Mouse (Mus musculus) adrenal gland, postnatal 36 days (tissue): Measurements from ENCODE around the gene Calhm3. TPM values are rescaled to one million over a fixed set of nuclear protein-coding genes. Genes with fewer than 3 reads are reported as not detected.

Experiments used
- DNase-seq, 2 experiments: peaks; one replicate each; pipeline ENCODE4 v3.0.0; 2021; ENCODE audit warnings: mixed read lengths in 1 of 2
- long read RNA-seq, 2 experiments: library from polyadenylated mRNA; stranded (forward); transcript quantifications; one replicate each; pipeline ENCODE4 v2.0.0; 2021; ENCODE audit warnings: borderline sequencing depth in 2 of 2
- total RNA-seq, 2 experiments: library from RNA; stranded (reverse); gene quantifications; 2 replicates each; pipeline ENCODE4 v1.2.3; 2021

Gene Calhm3
- total RNA-seq: not detected
- long read RNA-seq, experiment 1: 0 reads
- long read RNA-seq, experiment 2: 0 reads

DNA sequence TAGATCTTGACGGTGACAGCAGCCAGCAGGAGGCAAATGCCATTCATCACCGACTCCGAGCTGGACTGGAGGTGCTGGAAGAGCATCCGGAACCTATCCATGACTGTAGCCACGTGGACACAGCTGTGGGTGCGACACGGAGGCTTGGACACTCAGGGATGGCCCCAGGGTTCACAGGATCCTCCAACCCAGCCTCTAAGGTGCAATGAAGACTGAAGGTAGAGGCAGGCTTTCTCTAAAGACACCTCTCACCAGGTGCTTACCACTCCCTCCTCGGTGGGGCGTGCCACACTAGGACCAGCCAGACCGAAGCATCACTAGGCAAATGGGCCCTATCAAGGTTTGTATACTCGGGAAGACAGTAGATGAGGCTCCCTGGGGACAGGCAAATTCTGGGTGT is at the start of gene Calhm3:
Gene Calhm3, minus strand, starts transcription at position 101 of the 400 bp plus-strand sequence.
- no peak for DNase-seq

DNA sequence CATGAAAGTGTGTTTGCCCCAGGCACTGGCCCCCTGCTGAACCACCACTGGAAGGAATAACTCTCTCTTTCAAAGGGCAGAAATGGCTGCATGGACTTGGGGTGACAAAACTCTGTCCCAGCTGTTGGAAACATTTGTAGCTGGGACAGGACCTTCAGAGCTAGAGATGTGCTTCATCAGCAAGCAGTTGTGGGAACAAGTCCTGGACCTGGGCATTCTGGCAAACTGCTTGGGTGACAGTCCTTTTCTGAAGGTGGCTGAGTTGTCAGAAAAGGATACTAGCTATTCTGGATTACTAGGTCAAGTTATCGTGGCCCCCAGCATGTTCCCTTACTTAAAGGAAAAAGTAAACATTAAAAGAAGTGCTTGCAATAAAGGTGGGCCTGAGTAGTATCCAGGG is 48.6 kb upstream of the Calhm3 start:
- DNase-seq: no peak

DNA sequence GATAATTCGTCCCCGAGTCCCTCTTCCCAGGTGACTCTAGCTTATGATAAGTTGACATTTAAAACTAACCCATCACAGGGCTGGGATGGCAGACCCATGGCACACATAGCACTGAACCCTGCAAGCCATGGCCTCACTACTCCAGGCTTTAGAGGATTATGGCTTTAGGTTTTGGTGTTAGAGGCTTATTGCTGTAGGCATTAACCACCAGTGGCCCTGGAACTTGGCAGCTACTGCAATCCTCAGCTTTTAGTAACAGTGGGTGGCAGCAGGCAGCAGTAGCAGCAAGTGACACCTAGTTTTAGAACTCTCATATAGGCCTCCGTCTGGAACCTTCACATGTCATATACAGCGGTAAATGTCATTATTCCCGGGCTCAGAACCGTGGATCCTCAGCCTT is 47.1 kb upstream of the Calhm3 start:
- no peak for DNase-seq

DNA sequence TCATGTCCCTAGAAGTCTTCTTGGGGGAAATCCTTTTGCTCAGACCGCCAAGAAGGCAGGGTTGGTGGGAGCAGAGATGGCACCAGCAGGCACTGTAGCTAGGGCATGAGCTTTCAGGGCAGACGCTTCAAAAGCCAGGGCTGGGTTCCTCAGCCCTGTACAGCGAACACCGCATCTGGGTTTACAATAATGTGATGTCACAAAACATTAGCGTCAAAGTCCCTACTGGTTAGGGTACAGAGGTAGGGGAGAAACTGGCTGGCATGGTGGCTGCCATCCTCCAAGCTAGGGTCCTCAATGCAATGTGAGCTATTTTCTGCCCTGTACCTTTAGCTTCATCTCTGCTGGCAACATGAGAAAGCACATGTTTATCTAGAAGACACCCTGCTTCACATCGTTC is 45.5 kb upstream of the Calhm3 start:
- no peak for DNase-seq

DNA sequence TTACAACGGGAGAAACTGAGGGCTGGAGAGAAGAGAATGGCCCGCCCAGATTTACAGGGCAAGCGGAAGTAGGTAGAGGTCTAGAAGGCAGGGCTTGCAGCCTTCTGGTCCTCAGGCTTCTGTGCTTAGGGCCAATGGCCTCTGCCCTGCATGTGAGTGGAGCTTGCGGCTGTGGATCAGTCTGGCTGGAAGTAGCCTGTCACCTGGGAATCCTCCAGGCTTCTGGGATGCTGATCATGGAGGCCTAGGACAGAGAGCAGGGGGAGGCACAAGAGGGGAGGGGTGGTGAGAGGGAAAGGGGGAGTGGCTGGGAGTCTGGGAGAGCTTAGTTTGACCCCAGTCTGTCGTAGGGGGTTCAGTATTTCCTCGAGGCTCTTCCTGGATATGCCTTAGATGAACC is 44.9 kb upstream of the Calhm3 start:
- DNase-seq: no peak

DNA sequence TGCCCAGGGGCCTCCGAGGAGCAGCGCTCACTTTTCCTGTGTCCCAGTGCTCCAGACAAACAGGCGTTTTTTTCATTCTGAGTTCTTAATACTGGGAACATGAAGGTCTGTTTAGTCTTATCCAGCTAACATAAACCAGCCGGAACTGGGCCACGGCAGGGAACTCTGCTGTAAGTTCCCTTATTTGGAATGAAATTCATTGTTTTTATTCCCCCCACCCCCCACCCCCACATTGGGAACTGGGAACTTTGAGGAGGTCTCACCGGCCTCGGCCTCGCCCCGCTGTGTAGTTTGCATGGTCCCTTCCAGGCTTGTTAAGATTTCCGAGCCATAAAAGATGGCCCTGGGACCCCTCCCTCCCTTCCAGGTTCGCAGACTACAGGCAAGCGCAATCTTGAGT is 44.4 kb upstream of the Calhm3 start:
- no peak for DNase-seq

DNA sequence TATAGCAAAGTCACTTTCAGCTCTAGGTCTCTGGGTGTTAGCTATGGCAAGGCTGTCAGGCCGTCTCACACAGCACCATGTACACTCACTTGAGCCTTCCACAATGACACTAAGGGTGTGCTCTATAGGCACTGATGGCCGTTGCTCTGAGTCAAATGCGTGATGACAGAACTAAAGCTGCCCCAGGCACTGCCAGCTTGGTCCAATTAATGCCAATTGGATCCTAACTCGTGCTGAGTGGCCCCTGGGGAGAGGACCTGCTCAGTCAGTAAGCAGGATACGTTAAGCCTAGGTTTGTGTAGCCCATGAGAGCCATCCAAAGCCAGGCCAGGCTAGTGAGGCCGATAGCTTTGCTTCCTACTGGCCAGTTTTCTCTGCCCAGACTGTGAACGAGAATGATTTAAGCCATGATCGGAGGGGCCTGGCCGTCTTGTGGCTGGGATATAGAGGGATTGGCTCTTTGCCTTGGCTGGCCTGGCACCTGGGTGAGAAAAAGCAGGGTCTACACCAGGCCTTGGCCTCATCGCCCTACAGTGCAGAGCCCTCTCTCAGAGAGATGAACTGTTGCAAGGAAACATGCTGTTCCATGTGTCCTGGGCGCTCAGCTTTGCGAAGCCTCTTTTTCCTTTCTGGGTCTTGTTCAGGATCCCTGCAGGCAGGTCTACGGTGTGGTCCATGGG is 41.2 kb upstream of the Calhm3 start:
- DNase-seq: no peak

DNA sequence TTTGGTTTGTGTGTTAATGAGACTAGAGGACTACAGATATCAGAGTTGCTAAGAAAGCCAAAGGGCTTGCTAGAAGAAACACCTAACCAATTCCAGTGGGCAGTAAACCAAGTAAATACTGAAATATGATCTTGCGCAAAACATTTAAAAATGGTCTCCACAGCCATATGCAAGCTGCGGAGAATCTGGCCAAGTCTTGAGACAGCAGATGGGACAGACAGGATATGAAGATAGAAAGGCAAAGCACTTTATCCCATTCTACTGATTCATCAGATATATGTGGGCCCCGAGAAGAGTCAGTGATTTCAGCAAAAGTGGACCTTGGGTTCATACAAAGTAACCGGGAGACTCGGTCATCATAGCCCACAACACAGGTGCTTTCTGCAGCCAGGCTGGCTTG is 34.6 kb upstream of the Calhm3 start:
- no peak for DNase-seq

DNA sequence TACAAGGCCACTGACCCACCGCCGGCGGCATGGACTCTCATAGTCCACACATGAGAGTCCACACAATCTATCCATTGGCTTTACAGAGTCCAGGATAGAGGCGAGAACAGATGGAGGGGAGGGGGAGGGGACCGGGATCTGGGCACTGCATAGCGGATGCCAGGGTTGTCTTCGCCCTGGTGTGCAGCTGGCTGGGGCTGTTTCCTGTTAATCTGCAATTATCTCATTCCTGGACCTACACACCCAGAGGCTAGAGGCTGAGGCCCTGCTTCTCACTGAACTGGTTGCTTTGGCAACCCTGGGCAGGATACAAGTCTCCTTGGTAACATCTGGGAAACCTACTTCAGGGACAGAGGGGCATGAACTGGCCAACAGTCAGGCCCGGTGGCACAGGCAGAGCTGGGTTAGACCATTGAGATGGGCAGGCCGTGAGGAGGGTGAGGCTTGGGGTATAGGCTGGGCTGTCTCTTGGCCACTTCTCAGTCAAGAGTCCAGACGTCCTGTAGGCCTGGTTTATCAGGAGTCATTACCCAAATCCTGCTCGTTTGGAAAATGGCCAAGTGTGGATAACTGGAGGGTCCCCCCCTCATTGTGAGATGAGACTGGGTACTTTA is 31.1 kb upstream of the Calhm3 start:
- no peak for DNase-seq

DNA sequence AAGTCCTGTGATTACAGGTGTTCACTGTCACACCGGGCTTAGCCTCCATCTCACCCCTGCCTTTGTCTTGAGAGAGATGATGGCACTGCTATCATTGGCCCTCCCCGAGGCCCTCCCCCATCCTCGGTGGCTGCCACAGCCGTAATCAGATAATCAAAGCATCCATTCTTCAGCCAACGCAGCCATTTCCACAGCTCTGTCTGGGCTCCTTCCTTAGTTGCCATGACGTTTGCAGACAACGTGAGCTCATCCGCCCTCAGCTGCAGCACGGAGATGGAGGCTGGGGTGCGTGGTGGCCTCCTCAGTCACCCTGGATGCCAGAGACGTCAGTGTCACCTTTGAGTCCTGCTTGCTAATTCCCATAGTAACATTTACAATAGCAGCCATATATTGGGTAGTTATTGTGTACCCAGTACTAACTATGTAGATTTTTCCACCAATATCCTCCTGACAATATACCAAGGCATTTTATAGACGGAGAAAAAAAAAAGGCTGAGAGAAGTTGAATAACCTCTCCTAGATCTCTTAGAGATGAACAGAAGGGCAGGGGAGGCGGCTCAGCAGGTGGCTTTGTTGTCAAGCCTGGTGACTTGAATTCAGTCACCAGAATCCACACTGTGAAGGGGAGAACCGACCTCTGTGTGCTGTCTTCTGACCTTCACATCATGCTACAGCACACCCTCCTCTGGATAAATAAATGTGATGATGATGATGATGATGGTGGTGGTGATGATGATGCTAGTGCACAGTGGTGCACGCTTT is 29.1 kb upstream of the Calhm3 start:
- DNase-seq: no peak

DNA sequence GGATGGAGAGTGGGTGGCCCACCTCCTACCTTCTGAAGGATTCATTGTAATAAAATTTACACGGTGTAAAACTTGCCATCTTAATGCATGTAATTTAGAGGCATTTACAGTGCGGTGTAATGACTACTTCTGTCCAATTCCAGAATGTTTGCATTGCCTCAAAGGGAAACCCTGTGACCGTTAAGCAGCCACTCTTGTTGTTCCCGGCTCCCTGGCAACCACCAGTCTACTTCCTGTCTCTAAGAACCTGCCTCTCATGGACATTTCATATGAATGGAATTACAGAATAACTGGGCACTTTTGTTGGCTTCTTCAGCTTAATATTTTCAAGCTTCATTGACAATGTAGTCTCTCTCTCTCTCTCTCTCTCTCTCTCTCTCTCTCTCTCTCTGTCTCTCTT is 27.2 kb upstream of the Calhm3 start:
- no peak for DNase-seq

DNA sequence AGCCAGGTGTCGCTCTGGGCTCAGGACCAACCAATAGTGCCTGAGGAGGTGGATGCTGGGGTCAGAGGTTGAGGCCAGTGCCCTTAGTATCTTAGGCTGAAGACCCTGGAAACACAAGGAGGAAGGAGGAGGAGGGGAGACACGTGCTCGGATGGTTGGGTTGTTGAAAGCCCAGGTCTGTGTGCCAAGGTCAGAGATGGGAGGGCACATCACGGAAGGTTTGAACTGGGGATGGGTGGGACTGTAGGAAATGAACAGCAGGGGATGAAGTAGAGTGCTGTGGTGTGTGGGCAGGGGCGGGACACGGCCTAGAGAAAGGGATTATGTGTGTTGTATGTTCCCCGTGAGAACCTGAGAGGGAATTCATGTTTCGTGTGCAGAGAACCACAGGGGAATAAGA is 26.7 kb upstream of the Calhm3 start:
- DNase-seq: no peak

GRCm38 (mm10) chr19:47180011-47180410 is 22.4 kb upstream of the Calhm3 start:
- no peak for DNase-seq

DNA sequence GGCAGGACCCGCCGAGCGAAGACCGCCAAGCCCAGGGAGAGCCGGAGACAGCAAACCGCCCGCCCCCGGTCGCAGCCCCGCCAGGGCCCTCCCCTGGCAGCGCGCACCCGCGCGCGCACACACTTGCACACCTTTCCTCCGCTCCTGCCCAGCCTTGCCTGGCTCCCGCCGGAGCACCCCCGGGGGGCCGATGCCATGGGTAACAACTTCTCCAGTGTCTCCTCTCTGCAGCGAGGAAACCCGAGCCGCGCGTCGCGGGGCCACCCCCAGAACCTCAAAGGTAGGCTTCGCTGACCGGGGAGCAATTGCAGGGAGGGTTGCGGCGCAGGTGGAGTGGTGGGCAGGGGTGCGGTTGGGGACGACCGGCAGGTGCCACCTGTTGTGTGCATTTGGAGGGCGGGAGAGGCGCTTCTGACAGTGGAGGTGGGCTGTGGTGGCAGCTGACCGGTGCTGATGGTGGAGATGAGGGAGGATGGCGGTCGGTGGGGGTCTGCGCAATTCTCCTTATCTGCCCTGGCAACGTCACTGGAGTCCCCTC is 21.8 kb upstream of the Calhm3 start:
- DNase-seq: peak; percentile 34 to 49

- peak; percentile 74 to 75 for DNase-seq
Measured at GRCm38 (mm10) chr19:47178431-47179271, 21.1 kb upstream of the Calhm3 start, which contains the start of gene Neurl1a. Gene Neurl1a (plus strand): TSS chr19:47178820.

GRCm38 (mm10) chr19:47178001-47178400 is 20.4 kb upstream of the Calhm3 start:
- DNase-seq: peak in 1 of 2 experiments; percentile 32

DNA sequence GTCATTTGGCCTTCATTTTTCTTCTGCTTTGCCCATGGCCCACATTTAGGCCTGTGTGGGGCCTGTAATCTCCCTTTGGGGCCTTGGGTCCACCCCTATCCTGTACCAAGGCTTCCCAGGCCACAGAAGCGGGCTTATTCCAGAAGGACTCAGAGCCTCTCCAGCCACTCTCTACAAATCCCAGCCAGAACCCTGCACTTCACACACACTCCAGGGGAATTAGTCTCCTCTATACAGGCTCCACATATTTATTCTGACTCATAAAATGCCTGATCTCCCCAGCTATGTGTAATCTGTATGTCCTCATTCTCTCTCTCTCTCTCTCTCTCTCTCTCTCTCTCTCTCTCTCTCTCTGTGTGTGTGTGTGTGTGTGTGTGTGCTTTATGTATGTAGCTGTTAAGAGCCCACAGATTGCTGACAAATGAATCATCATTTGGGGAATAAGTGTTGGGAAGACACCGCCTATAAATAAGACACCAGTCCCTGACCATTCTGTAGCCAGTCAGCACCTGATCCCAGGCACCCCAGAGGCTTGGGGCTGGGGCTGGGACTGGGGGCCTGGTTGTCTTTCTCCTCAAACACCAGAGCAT is 19.4 kb upstream of the Calhm3 start:
- no peak for DNase-seq

- DNase-seq: no peak
Measured at GRCm38 (mm10) chr19:47175472-47175871, 17.9 kb upstream of the Calhm3 start.

- peak in 1 of 2 experiments; percentile 46 for DNase-seq
Measured at GRCm38 (mm10) chr19:47174515-47174914, 17.0 kb upstream of the Calhm3 start.

GRCm38 (mm10) chr19:47168793-47169412 is 11.3 kb upstream of the Calhm3 start:
- peak; percentile 88 to 90 for DNase-seq

GRCm38 (mm10) chr19:47168223-47168622 is 10.7 kb upstream of the Calhm3 start:
- DNase-seq: peak in 1 of 2 experiments; percentile 22
